ENCODE assay signal across 9 mouse cellular contexts in genomic region chr17:56425941-56426340, GRCm38 (mm10). TPM values are rescaled to one million over a fixed set of nuclear protein-coding genes. Genes with fewer than 3 reads are reported as not detected.
DNase-seq lines count a peak whose midpoint lies in the region; ATAC-seq and TF ChIP-seq lines count a peak whose summit lies in the region.
"Had no signal": no experiment of that assay in that cellular context is flagged by ENCODE, and none has a peak within 500 bp of the region (broad histone marks: within the 10 kb centered on the region; RNA-seq: fewer than 3 reads in every experiment).

No protein-coding gene starts in this region.

- peak overlapping the region; percentile 52 for H3K4me3 ChIP-seq in heart, embryonic 16.5 days (ENCODE audit: low read length)
- no peak overlapping the region for H3K4me3 ChIP-seq in cortical plate, adult 2 months (ENCODE audit: insufficient read depth, low read length)
- H3K4me3 ChIP-seq in hindbrain, embryonic 16.5 days (ENCODE audit: low read length): peak overlapping the region; percentile 35
- peak overlapping the region; percentile 19; the same call in 1 of the 2 replicates for H3K4me3 ChIP-seq in midbrain, embryonic 15.5 days

- DNase-seq in heart, postnatal 10 days: no peak
- no peak for DNase-seq in right cerebral cortex, postnatal 36 days (ENCODE audit: low spot score in 2 of 2)
- DNase-seq in layer of hippocampus, adult 8-10 months (ENCODE audit: low spot score in 2 of 2): no peak
- no peak for DNase-seq in gastrocnemius, postnatal 14 days

- peak overlapping the region; percentile 85 for H3K4me2 ChIP-seq in heart, embryonic 16.5 days (ENCODE audit: low read depth, low read length)
- H3K4me2 ChIP-seq in hindbrain, embryonic 16.5 days (ENCODE audit: low read length): peak overlapping the region; percentile 59
- peak overlapping the region; percentile 48 for H3K4me2 ChIP-seq in midbrain, embryonic 15.5 days

- H3K9ac ChIP-seq in heart, embryonic 16.5 days (ENCODE audit: low read length): peak overlapping the region; percentile 75
- H3K9ac ChIP-seq in hindbrain, embryonic 16.5 days (ENCODE audit: low read depth, low read length): peak overlapping the region; percentile 57
- H3K9ac ChIP-seq in midbrain, embryonic 15.5 days: peak overlapping the region; percentile 37

- peaks cover 9% of the 10 kb centered on the region for H3K4me1 ChIP-seq in heart, embryonic 16.5 days (ENCODE audit: control insufficient read depth, insufficient read depth, low read length)
- H3K4me1 ChIP-seq in cortical plate, adult 2 months (ENCODE audit: control insufficient read depth, insufficient read depth, low read length): peaks cover 6% of the 10 kb centered on the region
- peaks cover 12% of the 10 kb centered on the region for H3K4me1 ChIP-seq in hindbrain, embryonic 16.5 days (ENCODE audit: control insufficient read depth, insufficient read depth, low read depth, low read length)
- H3K4me1 ChIP-seq in midbrain, embryonic 15.5 days: peaks cover 15% of the 10 kb centered on the region

- no peak for ATAC-seq in heart, embryonic 16.5 days (replicated peaks; ENCODE audit: extremely low read depth, insufficient read depth, low FRiP score)
- ATAC-seq in hindbrain, embryonic 16.5 days: no peak; the same call in 1 of the 2 replicates
- ATAC-seq in midbrain, embryonic 15.5 days (replicated peaks): no peak

- 0 out of 2 replicates have a peak, but pooled peaks cover 3% of the 10 kb centered on the region for H3K27me3 ChIP-seq in heart, embryonic 16.5 days (ENCODE audit: control insufficient read depth, insufficient read depth, low read length)
- no peaks in the 10 kb centered on the region for H3K27me3 ChIP-seq in hindbrain, embryonic 16.5 days (replicated peaks; ENCODE audit: control insufficient read depth, insufficient read depth, low read length)
- no peaks in the 10 kb centered on the region for H3K27me3 ChIP-seq in midbrain, embryonic 15.5 days (replicated peaks)
- H3K27me3 ChIP-seq: CH12.LX had no signal

- no peak overlapping the region for H3K27ac ChIP-seq in heart, embryonic 16.5 days (ENCODE audit: low read length)
- H3K27ac ChIP-seq in cortical plate, adult 2 months (ENCODE audit: insufficient read depth, low read length): peak overlapping the region; percentile 33; the same call in 1 of the 2 replicates
- no peak overlapping the region for H3K27ac ChIP-seq in hindbrain, embryonic 16.5 days (ENCODE audit: low read depth, low read length)
- H3K27ac ChIP-seq in midbrain, embryonic 15.5 days: peak overlapping the region; percentile 61; the same call in 1 of the 2 replicates

- TF ChIP-seq POLR2A in cortical plate, adult 2 months (IDR thresholded peaks at IDR 0.05; ENCODE audit: extremely low read depth, insufficient read depth, low read length): no peak

- WGBS in heart, embryonic 16.5 days: 44% methylated on average over 3 of the region's 3 CpGs
- 35% methylated on average over 3 of the region's 3 CpGs for WGBS in hindbrain, embryonic 16.5 days
- WGBS in midbrain, embryonic 15.5 days: 29% methylated on average over 3 of the region's 3 CpGs

- intact Hi-C loops in heart, postnatal 10 days (cut with DNase I): loop anchor here (2.0 kb wide), 1 partner anchor 53 kb away; no protein-coding TSS in a partner anchor
- intact Hi-C loops in gastrocnemius, postnatal 14 days (cut with DNase I; ENCODE audit: low total_unique reads): loop anchor here (5.0 kb wide), 2 partner anchors 56 to 126 kb away; partner anchors contain the start of gene Gm20219

- no peak for TF ChIP-seq CTCF in cortical plate, adult 2 months (IDR thresholded peaks at IDR 0.05; ENCODE audit: extremely low read depth, insufficient read depth, low read length)

- H3K9me3 ChIP-seq in heart, embryonic 16.5 days (replicated peaks; ENCODE audit: control insufficient read depth, low read length): no peaks in the 10 kb centered on the region
- no peaks in the 10 kb centered on the region for H3K9me3 ChIP-seq in hindbrain, embryonic 16.5 days (ENCODE audit: control insufficient read depth, low read length)
- H3K9me3 ChIP-seq in midbrain, embryonic 15.5 days: no peaks in the 10 kb centered on the region

- peaks cover 24% of the 10 kb centered on the region for H3K36me3 ChIP-seq in heart, embryonic 16.5 days (ENCODE audit: control insufficient read depth, insufficient read depth)
- peaks cover 42% of the 10 kb centered on the region for H3K36me3 ChIP-seq in hindbrain, embryonic 16.5 days (ENCODE audit: control insufficient read depth, insufficient read depth, low read length)
- peaks cover 68% of the 10 kb centered on the region for H3K36me3 ChIP-seq in midbrain, embryonic 15.5 days (replicated peaks)

RNA-seq across cellular contexts. Expression of gene Ptprs, which starts 50.3 kb away (rescaled TPM):
- 33.9 and 39.7 TPM in 2 replicates for polyA plus RNA-seq in heart, embryonic 16.5 days (2015; fragmentation: Nextera tagmentation; extraction: Ambion mirVana)
- 10 to 100 TPM; 87.3 to 92.3 TPM for total RNA-seq in heart, postnatal 10 days (2021)
- 688 and 773 TPM in 2 replicates for polyA plus RNA-seq in cortical plate, adult 2 months (2012; rRNA removed)
- polyA plus RNA-seq in hindbrain, embryonic 16.5 days (2015; fragmentation: Nextera tagmentation; extraction: Ambion mirVana): 229 and 264 TPM in 2 replicates
- polyA plus RNA-seq in midbrain, embryonic 15.5 days (2015; fragmentation: Nextera tagmentation; extraction: Ambion mirVana): 339 and 349 TPM in 2 replicates
- 100 to 1,000 TPM; 605 to 694 (median 657) TPM for total RNA-seq in layer of hippocampus, adult 8-10 months (2022)
- total RNA-seq in gastrocnemius, postnatal 14 days (2021): 10 to 100 TPM; 38.2 to 44.4 TPM

Comparison
In these comparisons a context has a peak if more than half of its experiments do, and no peak if none do; other contexts are left out.
1. H3K27ac ChIP-seq: peak in cortical plate, adult 2 months (single experiment) and midbrain, embryonic 15.5 days (single experiment); none in heart, embryonic 16.5 days (single experiment) and hindbrain, embryonic 16.5 days (single experiment).
2. Peak in every context shown above with its lines, with median percentiles within 50 percentile points of each other: H3K4me2 ChIP-seq and H3K9ac ChIP-seq.